Mouse (Mus musculus): ENCODE measurements around the gene Pacs2. TPM values are rescaled to one million over a fixed set of nuclear protein-coding genes. Genes with fewer than 3 reads are reported as not detected.

Gene Pacs2
- total RNA-seq, 1 experiment: 17.2 TPM

- H3K9me3 ChIP-seq (ENCODE audit: control insufficient read depth, insufficient read depth, low read depth, low read length): no peaks in the 10 kb centered on the region
- peaks cover 13% of the 10 kb centered on the region; the same call in 1 of the 2 replicates for H3K36me3 ChIP-seq (ENCODE audit: control insufficient read depth, insufficient read depth, low read length, poor library complexity, severe bottlenecking)
- peak within 1 kb of the TSS; percentile 73 for H3K9ac ChIP-seq (ENCODE audit: insufficient read depth, low read depth, low read length, poor library complexity, severe bottlenecking)
- in situ Hi-C loops (cut with MboI; ENCODE audit: low sequenced_read_pairs in 2 of 2, unreplicated experiment in 2 of 2): no loop called here
- H3K27ac ChIP-seq (ENCODE audit: insufficient read depth, low read depth, low read length, poor library complexity, severe bottlenecking): peak within 1 kb of the TSS; percentile 14; the same call in 1 of the 2 replicates
- peak within 1 kb of the TSS; percentile 60 to 77 for H3K4me3 ChIP-seq (ENCODE audit: insufficient read depth in 1 of 2, low read depth in 1 of 2, low read length in 2 of 2, poor library complexity in 1 of 2, severe bottlenecking in 1 of 2)
- peaks cover 0 to 19% of the 10 kb centered on the region in 2 experiments; a peak in 2 of 4 replicates for H3K4me1 ChIP-seq (ENCODE audit: control insufficient read depth in 2 of 2, insufficient read depth in 2 of 2, low read length in 2 of 2, poor library complexity in 1 of 2)
- TF ChIP-seq ZNF384 (IDR thresholded peaks at IDR 0.05; ENCODE audit: low read depth, low read length) (no peak), ZC3H11A (IDR thresholded peaks at IDR 0.05; ENCODE audit: borderline replicate concordance, low read depth, low read length) (no peak), MAFK (IDR thresholded peaks at IDR 0.05; ENCODE audit: insufficient read depth, low read depth, low read length) (no peak), CHD2 (IDR thresholded peaks at IDR 0.05; ENCODE audit: low read depth, low read length) (no peak), HCFC1 (IDR thresholded peaks at IDR 0.05; ENCODE audit: borderline replicate concordance, insufficient read depth, low read length) (no peak)
- DNase-seq (ENCODE audit: low read depth, low spot score): no peak
Measured at GRCm38 (mm10) chr12:113074329-113075062, 60.2 kb downstream of the Pacs2 start, which contains the start of gene Tex22. TSS of gene Tex22 (plus strand) at chr12:113074502.

DNA sequence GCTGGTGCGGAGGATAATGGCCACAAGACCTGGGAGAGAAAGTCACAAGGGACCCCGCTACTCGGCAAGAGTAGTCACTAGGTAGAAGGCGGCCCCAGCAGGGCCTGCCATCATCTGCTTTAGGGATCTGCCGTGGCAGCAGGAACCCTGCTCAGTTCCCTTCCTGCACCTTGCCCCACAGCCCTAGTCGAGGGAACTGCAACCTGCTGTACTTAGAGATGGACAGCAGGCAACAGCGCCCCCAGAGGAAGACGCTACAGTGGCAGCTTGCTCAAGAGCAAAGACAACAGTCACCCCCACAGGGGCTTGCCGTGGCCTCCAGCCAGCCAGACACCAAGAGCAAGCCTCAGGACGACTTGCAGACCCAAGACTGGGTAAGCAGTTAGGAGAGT is 60.8 kb downstream of the Pacs2 start:
- Histone ChIP-seq H3K4me3 (ENCODE audit: insufficient read depth in 1 of 2, low read depth in 1 of 2, low read length in 2 of 2, poor library complexity in 1 of 2, severe bottlenecking in 1 of 2) (peak overlapping the region; percentile 60 to 77), H3K36me3 (ENCODE audit: control insufficient read depth, insufficient read depth, low read length, poor library complexity, severe bottlenecking) (peaks cover 11% of the 10 kb centered on the region; the same call in 1 of the 2 replicates), H3K27ac (ENCODE audit: insufficient read depth, low read depth, low read length, poor library complexity, severe bottlenecking) (no peak overlapping the region), H3K4me1 (ENCODE audit: control insufficient read depth in 2 of 2, insufficient read depth in 2 of 2, low read length in 2 of 2, poor library complexity in 1 of 2) (peaks cover 0 to 19% of the 10 kb centered on the region in 2 experiments; a peak in 2 of 4 replicates), H3K9ac (ENCODE audit: insufficient read depth, low read depth, low read length, poor library complexity, severe bottlenecking) (peak overlapping the region; percentile 66; the same call in 1 of the 2 replicates), H3K9me3 (ENCODE audit: control insufficient read depth, insufficient read depth, low read depth, low read length) (no peaks in the 10 kb centered on the region)
- in situ Hi-C loops (cut with MboI; ENCODE audit: low sequenced_read_pairs in 2 of 2, unreplicated experiment in 2 of 2): no loop called here
- DNase-seq (ENCODE audit: low read depth, low spot score): peak; percentile 86
- TF ChIP-seq CHD2 (IDR thresholded peaks at IDR 0.05; ENCODE audit: low read depth, low read length) (no peak), HCFC1 (IDR thresholded peaks at IDR 0.05; ENCODE audit: borderline replicate concordance, insufficient read depth, low read length) (peak; percentile 50; the same call in 1 of the 2 replicates)

GRCm38 (mm10) chr12:113075486-113075885 is 61.2 kb downstream of the Pacs2 start:
- H3K9ac ChIP-seq (ENCODE audit: insufficient read depth, low read depth, low read length, poor library complexity, severe bottlenecking): no peak overlapping the region

GRCm38 (mm10) chr12:113087276-113087675 is 73.0 kb downstream of the Pacs2 start:
- no peak overlapping the region for H3K9ac ChIP-seq (ENCODE audit: insufficient read depth, low read depth, low read length, poor library complexity, severe bottlenecking)
- no peak overlapping the region for H3K27ac ChIP-seq (ENCODE audit: insufficient read depth, low read depth, low read length, poor library complexity, severe bottlenecking)
- DNase-seq (ENCODE audit: low read depth, low spot score): no peak
- H3K36me3 ChIP-seq (ENCODE audit: control insufficient read depth, insufficient read depth, low read length, poor library complexity, severe bottlenecking): no peaks in the 10 kb centered on the region
- in situ Hi-C loops (cut with MboI; ENCODE audit: low sequenced_read_pairs in 2 of 2, unreplicated experiment in 2 of 2): no loop called here
- no peaks in the 10 kb centered on the region for H3K9me3 ChIP-seq (ENCODE audit: control insufficient read depth, insufficient read depth, low read depth, low read length)
- no peak overlapping the region for H3K4me3 ChIP-seq (ENCODE audit: insufficient read depth in 1 of 2, low read depth in 1 of 2, low read length in 2 of 2, poor library complexity in 1 of 2, severe bottlenecking in 1 of 2)
- no peak for TF ChIP-seq CHD2 (IDR thresholded peaks at IDR 0.05; ENCODE audit: low read depth, low read length)
- no peak for TF ChIP-seq MAFK (IDR thresholded peaks at IDR 0.05; ENCODE audit: insufficient read depth, low read depth, low read length)
- TF ChIP-seq HCFC1 (IDR thresholded peaks at IDR 0.05; ENCODE audit: borderline replicate concordance, insufficient read depth, low read length): no peak
- TF ChIP-seq ZC3H11A (IDR thresholded peaks at IDR 0.05; ENCODE audit: borderline replicate concordance, low read depth, low read length): no peak
- no peak for TF ChIP-seq ZNF384 (IDR thresholded peaks at IDR 0.05; ENCODE audit: low read depth, low read length)
- H3K4me1 ChIP-seq (ENCODE audit: control insufficient read depth in 2 of 2, insufficient read depth in 2 of 2, low read length in 2 of 2, poor library complexity in 1 of 2): peaks cover 0 to 13% of the 10 kb centered on the region in 2 experiments; a peak in 2 of 4 replicates

More at GRCm38 (mm10) chr12:113075486-113075885, 61.2 kb downstream of the Pacs2 start:
- H3K4me3 ChIP-seq (ENCODE audit: insufficient read depth in 1 of 2, low read depth in 1 of 2, low read length in 2 of 2, poor library complexity in 1 of 2, severe bottlenecking in 1 of 2): no peak overlapping the region
- H3K4me1 ChIP-seq (ENCODE audit: control insufficient read depth in 2 of 2, insufficient read depth in 2 of 2, low read length in 2 of 2, poor library complexity in 1 of 2): peaks cover 0 to 19% of the 10 kb centered on the region in 2 experiments; a peak in 2 of 4 replicates
- TF ChIP-seq HCFC1 (IDR thresholded peaks at IDR 0.05; ENCODE audit: borderline replicate concordance, insufficient read depth, low read length) (no peak), ZNF384 (IDR thresholded peaks at IDR 0.05; ENCODE audit: low read depth, low read length) (no peak), ZC3H11A (IDR thresholded peaks at IDR 0.05; ENCODE audit: borderline replicate concordance, low read depth, low read length) (no peak), MAFK (IDR thresholded peaks at IDR 0.05; ENCODE audit: insufficient read depth, low read depth, low read length) (no peak), CHD2 (IDR thresholded peaks at IDR 0.05; ENCODE audit: low read depth, low read length) (no peak)
- no peaks in the 10 kb centered on the region for H3K9me3 ChIP-seq (ENCODE audit: control insufficient read depth, insufficient read depth, low read depth, low read length)
- in situ Hi-C loops (cut with MboI; ENCODE audit: low sequenced_read_pairs in 2 of 2, unreplicated experiment in 2 of 2): no loop called here
- no peak for DNase-seq (ENCODE audit: low read depth, low spot score)
- no peak overlapping the region for H3K27ac ChIP-seq (ENCODE audit: insufficient read depth, low read depth, low read length, poor library complexity, severe bottlenecking)
- H3K36me3 ChIP-seq (ENCODE audit: control insufficient read depth, insufficient read depth, low read length, poor library complexity, severe bottlenecking): peaks cover 6% of the 10 kb centered on the region; the same call in 1 of the 2 replicates
